Mouse (Mus musculus) bone marrow macrophage, adult 2 months (primary cell): ENCODE data around the gene Lsamp.

Experiments
- CTCF ChIP-seq: IDR thresholded peaks from 2 replicates; pipeline ENCODE4 v1.5.1; 2012; ENCODE audit warnings: low read depth, mild to moderate bottlenecking, low read length, moderate library complexity
- POLR2A ChIP-seq: IDR thresholded peaks from 2 replicates; pipeline ENCODE4 v1.6.1; 2012; ENCODE audit warnings: mild to moderate bottlenecking, low read depth, low read length, borderline replicate concordance

GRCm38 (mm10) chr16:41034746-41035145, 1050.6 kb downstream of the Lsamp start:
- no peak for TF ChIP-seq CTCF
- no peak for TF ChIP-seq POLR2A
